Mouse (Mus musculus) heart, embryonic 15.5 days (tissue): ENCODE data around the gene Otoa. TPM values are rescaled to one million over a fixed set of nuclear protein-coding genes. Genes with fewer than 3 reads are reported as not detected.

Experiments
- polyA plus RNA-seq: library from polyadenylated mRNA; unstranded; fragments of >200 nt; fragmentation: Nextera tagmentation; extraction: Ambion mirVana; gene quantifications from 2 replicates; pipeline ENCODE4 v1.2.1, GENCODE M21; 2015

The Otoa gene
- polyA plus RNA-seq, 1 experiment from 2014 or later = 0.38 TPM

Other genes starting within 250 kb of the Otoa start
- gene Eef2k, start 238.8 kb upstream of the Otoa start, polyA plus RNA-seq = 31.5 and 42.8 TPM in 2 replicates
- gene Polr3e, start 163.9 kb upstream of the Otoa start, polyA plus RNA-seq = 17.5 and 22.9 TPM in 2 replicates
- gene Cdr2, start 99.3 kb upstream of the Otoa start, polyA plus RNA-seq = 13.2 and 14.8 TPM in 2 replicates
- 0.09 TPM in 1 of 2 replicates, not detected in the other for gene Mfsd13b, start 99.1 kb upstream of the Otoa start, polyA plus RNA-seq
- 87.4 and 92.5 TPM in 2 replicates for gene Mettl9, start 47.2 kb upstream of the Otoa start, polyA plus RNA-seq
- 1.2 and 2.5 TPM in 2 replicates for gene Igsf6, start 7.1 kb upstream of the Otoa start, polyA plus RNA-seq